Mouse (Mus musculus) embryonic fibroblast, embryonic 13.5 days (primary cell): Measurements from ENCODE around the gene Usp50. TPM values are rescaled to one million over a fixed set of nuclear protein-coding genes. Genes with fewer than 3 reads are reported as not detected.
A peak's percentile ranks its signal among the peaks of the same experiment; 100 is the strongest.

Source experiments
- H3K27ac ChIP-seq: 2 replicates; pipeline ENCODE4 v1.5.1; 2012; ENCODE audit warnings: low read length, control low read depth, inconsistent platforms; ENCODE audit not compliant: insufficient read depth
- H3K4me1 ChIP-seq: 2 replicates; pipeline ENCODE4 v1.6.1; 2011; ENCODE audit warnings: low read length; ENCODE audit not compliant: control insufficient read depth, insufficient read depth
- H3K4me3 ChIP-seq: 2 replicates; pipeline ENCODE4 v1.5.1; 2011; ENCODE audit warnings: mild to moderate bottlenecking, control low read depth, low read length; ENCODE audit not compliant: insufficient read depth
- CTCF ChIP-seq: IDR thresholded peaks from 2 replicates; pipeline ENCODE4 v1.5.1; 2011; ENCODE audit warnings: mild to moderate bottlenecking, control low read depth, low read length, moderate library complexity, borderline replicate concordance; ENCODE audit not compliant: insufficient read depth
- POLR2A ChIP-seq: IDR thresholded peaks from 2 replicates; pipeline ENCODE4 v1.6.1; 2011; ENCODE audit warnings: low read depth, mild to moderate bottlenecking, control low read depth, low read length, moderate library complexity
- polyA plus RNA-seq: library from polyadenylated mRNA; stranded (reverse); fragments of >200 nt; gene quantifications from 2 replicates; pipeline ENCODE4 v1.2.4, GENCODE M21; 2011; ENCODE audit warnings: low read depth; ENCODE audit not compliant: missing spikeins, insufficient read length

Gene Usp50
- polyA plus RNA-seq, 1 experiment: 6.0 TPM

DNA sequence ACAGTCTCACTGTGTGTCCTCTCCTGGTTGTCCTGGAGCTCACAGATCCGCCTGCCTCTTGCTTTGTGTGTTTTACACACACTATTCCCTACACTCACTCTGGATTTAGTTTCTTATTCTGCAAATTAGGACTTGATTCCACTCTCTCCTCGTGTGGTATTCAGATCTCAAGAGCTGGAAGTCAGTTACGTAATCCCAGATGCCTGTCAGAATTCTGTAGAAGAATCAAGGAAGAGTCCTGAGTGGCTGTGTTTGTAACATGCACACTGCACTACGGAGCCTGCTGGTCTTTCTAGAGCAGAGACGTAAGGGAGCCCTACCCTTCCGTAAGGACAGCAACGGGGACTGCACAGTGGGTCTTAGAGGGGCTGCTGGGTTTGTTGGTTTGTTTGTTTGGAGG, 23.9 kb downstream of the Usp50 start:
- no peak for TF ChIP-seq CTCF

DNA sequence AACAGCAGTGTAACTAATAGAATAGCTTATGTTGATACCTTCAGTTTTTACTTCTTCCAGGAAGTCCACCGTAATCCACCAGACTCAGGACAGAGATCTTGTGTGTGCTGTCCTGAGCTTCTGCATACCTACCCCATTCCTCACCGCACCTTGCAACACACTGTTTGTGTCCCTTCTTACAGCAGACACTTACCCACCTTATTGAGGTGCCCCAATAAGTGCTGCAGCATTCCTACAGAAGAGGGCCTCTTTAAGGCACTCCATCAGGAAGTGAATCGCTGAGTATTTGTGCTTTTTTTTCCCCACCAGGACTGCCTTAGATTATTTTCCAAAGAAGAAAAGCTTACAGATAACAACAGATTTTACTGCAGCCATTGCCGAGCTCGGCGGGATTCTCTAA, 27.6 kb downstream of the Usp50 start:
- no peaks in the 10 kb centered on the region for H3K4me1 ChIP-seq
- H3K4me3 ChIP-seq: no peak overlapping the region
- TF ChIP-seq CTCF: no peak
- TF ChIP-seq POLR2A: no peak
- no peak overlapping the region for H3K27ac ChIP-seq

More for the DNA sequence above, 23.9 kb downstream of the Usp50 start:
- Histone ChIP-seq H3K4me3 (no peak overlapping the region), H3K4me1 (no peaks in the 10 kb centered on the region), H3K27ac (no peak overlapping the region)

DNA sequence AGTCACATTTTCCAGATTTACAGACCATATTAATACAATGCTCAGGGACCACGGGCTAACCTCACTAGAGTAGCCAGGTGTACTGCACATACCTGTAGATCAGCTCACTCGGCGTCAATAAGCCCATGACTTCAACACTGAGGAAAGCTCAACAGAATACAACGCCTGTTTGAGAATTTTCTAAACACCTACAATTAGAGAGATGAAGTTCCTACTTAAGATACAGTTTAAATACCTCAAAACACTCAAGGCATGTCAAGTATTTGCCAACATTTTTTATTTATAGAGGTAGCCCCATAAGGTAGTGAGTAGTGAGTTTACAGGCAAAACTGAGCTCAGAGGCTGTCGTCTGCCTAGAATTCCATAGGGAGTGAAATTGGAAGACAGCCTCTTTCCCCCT, 39.9 kb downstream of the Usp50 start:
- Histone ChIP-seq H3K4me3 (no peak overlapping the region), H3K4me1 (no peaks in the 10 kb centered on the region), H3K27ac (no peak overlapping the region)
- no peak for TF ChIP-seq CTCF

- Histone ChIP-seq H3K4me1 (no peaks in the 10 kb centered on the region), H3K27ac (no peak overlapping the region), H3K4me3 (no peak overlapping the region)
- TF ChIP-seq POLR2A (no peak), CTCF (no peak)
These were observed 43.0 kb downstream of the Usp50 start for GRCm38 (mm10) chr2:126740314-126740713.

DNA sequence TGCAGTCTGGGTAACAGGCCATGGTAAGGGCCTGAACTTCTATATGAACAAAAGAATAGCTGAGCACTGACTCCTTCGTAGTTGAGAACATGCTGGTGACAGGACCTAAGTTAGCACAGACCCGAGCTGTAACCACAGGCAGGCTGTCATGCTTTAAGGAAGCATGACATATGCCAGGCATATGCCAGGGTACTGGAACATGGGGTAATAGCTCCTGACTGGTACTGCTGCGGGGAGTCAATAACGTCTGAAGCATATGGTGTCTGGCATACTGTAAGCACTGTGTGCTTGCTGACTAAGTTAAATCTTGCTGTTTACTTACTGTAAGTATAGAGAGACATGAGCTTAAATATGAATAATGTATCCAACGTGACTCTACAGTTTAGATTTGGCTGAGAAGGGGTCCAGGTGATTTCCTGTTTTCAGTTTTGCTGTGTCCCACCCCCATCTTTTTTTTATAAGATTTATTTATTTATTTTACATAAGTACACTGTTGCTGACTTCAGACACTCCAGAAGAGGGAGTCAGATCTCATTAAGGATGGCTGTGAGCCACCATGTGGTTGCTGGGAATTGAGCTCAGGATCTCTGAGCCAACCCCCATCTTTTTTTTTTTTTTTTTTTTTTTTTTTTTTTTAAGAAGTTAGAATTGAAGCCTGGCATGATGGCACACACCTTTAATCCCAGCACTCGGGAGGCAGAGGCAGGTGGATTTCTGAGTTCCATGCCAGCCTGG, 47.8 kb downstream of the Usp50 start:
- Histone ChIP-seq H3K27ac (no peak overlapping the region), H3K4me3 (no peak overlapping the region), H3K4me1 (no peaks in the 10 kb centered on the region)
- TF ChIP-seq CTCF: no peak
- TF ChIP-seq POLR2A: no peak

- TF ChIP-seq POLR2A (no peak), CTCF (no peak)
- Histone ChIP-seq H3K27ac (no peak overlapping the region), H3K4me1 (no peaks in the 10 kb centered on the region), H3K4me3 (no peak overlapping the region)
These were observed 52.8 kb downstream of the Usp50 start for GRCm38 (mm10) chr2:126730502-126730901.

- TF ChIP-seq POLR2A: no peak
- TF ChIP-seq CTCF: no peak
- Histone ChIP-seq H3K27ac (no peak overlapping the region), H3K4me3 (no peak overlapping the region), H3K4me1 (no peaks in the 10 kb centered on the region)
These were observed 54.1 kb downstream of the Usp50 start for GRCm38 (mm10) chr2:126729207-126729606.

DNA sequence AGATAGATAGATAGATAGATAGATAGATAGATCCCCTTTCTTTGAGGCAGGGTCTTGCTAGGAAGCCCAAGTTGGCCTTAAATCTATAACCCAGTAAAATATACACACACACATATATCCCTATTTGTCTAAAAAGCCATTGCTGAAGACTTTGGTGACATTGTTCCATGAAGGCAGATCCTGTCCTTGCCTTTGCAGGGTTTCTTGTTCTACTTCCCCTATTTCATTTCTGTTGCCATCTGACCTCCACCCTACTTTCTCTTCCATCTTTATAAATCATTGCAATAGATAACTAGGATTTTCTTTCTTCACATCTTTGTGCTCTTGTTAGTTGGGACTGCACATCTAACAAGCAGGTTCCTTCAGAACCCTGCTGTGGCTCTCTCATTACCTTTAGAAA, 70.3 kb downstream of the Usp50 start:
- H3K4me3 ChIP-seq: no peak overlapping the region
- H3K4me1 ChIP-seq: no peaks in the 10 kb centered on the region

DNA sequence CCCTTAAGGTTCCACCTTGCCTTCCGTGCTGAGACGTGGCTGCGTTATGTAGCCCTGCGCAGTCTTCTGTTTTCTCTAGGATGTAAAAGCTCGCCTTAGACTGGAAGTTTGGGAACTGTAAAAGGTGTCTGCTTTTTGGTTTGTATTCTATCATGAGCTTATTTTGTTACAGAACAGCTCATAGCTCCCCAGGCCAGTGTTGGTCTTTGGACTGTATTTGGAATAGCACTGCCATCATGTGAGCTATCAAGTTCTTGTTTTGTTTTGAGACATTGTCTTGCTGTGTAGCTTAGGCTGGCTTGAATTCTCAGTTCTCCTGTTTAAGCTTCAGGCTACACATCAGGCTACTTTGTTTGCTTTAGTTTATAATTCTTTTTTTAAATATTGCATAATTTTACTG, 70.7 kb downstream of the Usp50 start:
- no peak overlapping the region for H3K4me3 ChIP-seq
- no peaks in the 10 kb centered on the region for H3K4me1 ChIP-seq
- no peak overlapping the region for H3K27ac ChIP-seq
- no peak for TF ChIP-seq CTCF
- TF ChIP-seq POLR2A: no peak

More for the DNA sequence above, 70.3 kb downstream of the Usp50 start:
- TF ChIP-seq POLR2A (no peak), CTCF (no peak)
- no peak overlapping the region for H3K27ac ChIP-seq

- Histone ChIP-seq H3K4me1 (no peaks in the 10 kb centered on the region), H3K27ac (no peak overlapping the region), H3K4me3 (peak overlapping the region; percentile 76)
- no peak for TF ChIP-seq POLR2A
- TF ChIP-seq CTCF: no peak
These were observed 74.9 kb downstream of the Usp50 start for GRCm38 (mm10) chr2:126708361-126708760.
